Mouse (Mus musculus) left cerebral cortex, postnatal 25 days (tissue): Measurements from ENCODE around the gene Cecr2. TPM values are rescaled to one million over a fixed set of nuclear protein-coding genes. Genes with fewer than 3 reads are reported as not detected.
"Not testable (repeated sequence)": the region's sequence is repeated elsewhere in the genome, so short reads cannot be mapped to it uniquely, and the experiment has no call there.

Source experiments
- DNase-seq, 2 experiments: peaks; one replicate each; pipeline ENCODE4 v3.0.0; 2022; ENCODE audit warnings: low spot score in 2 of 2, mixed read lengths in 1 of 2
- intact Hi-C: fragments of 180-260 bp; cut with DNase I; formaldehyde crosslinking; loops from one replicate; pipeline ENCODE4 v1.15.1; 2025
- microRNA-seq, 2 experiments: library from miRNA; unstranded; fragments of <30 nt; microRNA quantifications; one replicate each; pipeline ENCODE4 v1.2.0; 2022
- total RNA-seq, 2 experiments: library from RNA; stranded (reverse); gene quantifications; 2 replicates each; pipeline ENCODE4 v1.2.3; 2021

Gene Cecr2
- total RNA-seq, 2 experiments from 2014 or later = 3.4 to 4.6 TPM

- intact Hi-C loops = no loop called here
- DNase-seq = no peak
Measured at GRCm38 (mm10) chr6:120798905-120799304, 132.7 kb downstream of the Cecr2 start.

GRCm38 (mm10) chr6:120799581-120800041 is 133.4 kb downstream of the Cecr2 start:
- peak in 1 of 2 experiments; percentile 36 for DNase-seq
- intact Hi-C loops = no loop called here

GRCm38 (mm10) chr6:120806999-120807737 is 141.0 kb downstream of the Cecr2 start:
- DNase-seq = no peak
- intact Hi-C loops = no loop called here

- DNase-seq = no peak
Measured at GRCm38 (mm10) chr6:120807738-120808081, 141.5 kb downstream of the Cecr2 start.

GRCm38 (mm10) chr6:120811999-120812398 is 145.8 kb downstream of the Cecr2 start:
- intact Hi-C loops, DNase-seq: not testable (repeated sequence)

More at GRCm38 (mm10) chr6:120807738-120808081, 141.5 kb downstream of the Cecr2 start:
- intact Hi-C loops = no loop called here

GRCm38 (mm10) chr6:120819294-120819693 is 153.1 kb downstream of the Cecr2 start:
- intact Hi-C loops = no loop called here
- no peak for DNase-seq

- no peak for DNase-seq
- intact Hi-C loops = no loop called here
Measured at GRCm38 (mm10) chr6:120820144-120820543, 154.0 kb downstream of the Cecr2 start.

Small RNA genes within 50 kb of the gene (microRNA-seq; reads per million reads assigned to microRNA genes)
- 0 reads per million in 2 experiments for gene Gm25193

Other genes starting within 250 kb of the Cecr2 start
- gene Il17ra, start 203.1 kb upstream of the Cecr2 start, total RNA-seq = 10 to 100 TPM; 12.1 to 17.0 TPM
- gene Tmem121b, start 172.6 kb upstream of the Cecr2 start, total RNA-seq = 10 to 100 TPM; 65.3 to 78.4 TPM
- gene Hdhd5, start 135.1 kb upstream of the Cecr2 start, total RNA-seq = 10 to 100 TPM; 33.0 to 37.0 TPM
- gene Slc25a18, start 107.2 kb downstream of the Cecr2 start, total RNA-seq = 10 to 100 TPM; 65.3 to 66.5 TPM
- 100 to 1,000 TPM; 542 to 588 TPM for gene Atp6v1e1, start 156.4 kb downstream of the Cecr2 start, total RNA-seq
- 10 to 100 TPM; 45.9 to 48.5 TPM for gene Bcl2l13, start 169.8 kb downstream of the Cecr2 start, total RNA-seq